Mouse (Mus musculus): ENCODE measurements around the gene Olfr1278. TPM values are rescaled to one million over a fixed set of nuclear protein-coding genes. Genes with fewer than 3 reads are reported as not detected.

The Olfr1278 gene
- not detected in 2 replicates for polyA plus RNA-seq (2012)

DNA sequence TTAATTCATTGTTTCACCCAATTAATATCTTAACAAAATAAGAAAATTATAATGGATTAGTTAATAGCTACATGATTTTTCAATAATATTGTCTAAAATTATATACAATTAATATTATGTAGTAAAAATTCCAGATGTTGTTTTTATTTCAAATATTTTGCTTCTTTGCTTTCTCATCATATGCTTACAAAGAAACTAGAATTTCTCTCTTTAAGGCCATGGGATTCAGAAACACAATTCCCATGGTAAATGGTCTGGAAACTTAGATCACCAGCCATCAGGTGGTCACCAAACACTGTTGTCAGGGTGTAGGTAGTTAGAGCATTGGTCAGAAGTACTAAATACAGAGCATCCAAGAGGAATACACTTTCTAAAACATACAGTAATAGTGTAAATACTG, at the start of gene Olfr1278:
Gene Olfr1278 (plus strand): TSS at position 301 of the 400 bp plus-strand sequence.
- no peak for TF ChIP-seq GATA1 (IDR thresholded peaks at IDR 0.05; ENCODE audit: low read length)

DNA sequence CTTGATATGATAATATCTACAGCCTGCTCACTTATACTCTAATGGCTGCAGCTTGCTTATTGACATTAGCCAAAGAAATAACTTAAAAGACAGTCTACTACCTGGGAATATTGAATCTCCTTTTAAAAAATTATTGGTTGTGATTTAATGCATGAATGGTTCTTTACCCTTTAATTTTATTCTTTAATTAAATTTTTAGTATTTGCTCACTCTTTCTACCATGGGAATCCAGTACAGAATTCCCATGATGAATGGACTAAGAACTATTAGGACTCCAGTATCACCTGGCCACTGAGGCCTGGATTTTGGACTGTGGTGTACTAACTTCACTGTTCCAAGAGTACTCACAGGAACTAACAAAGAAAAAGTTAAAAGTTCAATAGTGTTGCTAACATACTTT, 35.7 kb upstream of the Olfr1278 start, which contains the start of gene Olfr1276:
Gene Olfr1276 (plus strand): TSS at position 301 of the 400 bp plus-strand sequence.
- no peak for TF ChIP-seq GATA1 (IDR thresholded peaks at IDR 0.05; ENCODE audit: low read length)

DNA sequence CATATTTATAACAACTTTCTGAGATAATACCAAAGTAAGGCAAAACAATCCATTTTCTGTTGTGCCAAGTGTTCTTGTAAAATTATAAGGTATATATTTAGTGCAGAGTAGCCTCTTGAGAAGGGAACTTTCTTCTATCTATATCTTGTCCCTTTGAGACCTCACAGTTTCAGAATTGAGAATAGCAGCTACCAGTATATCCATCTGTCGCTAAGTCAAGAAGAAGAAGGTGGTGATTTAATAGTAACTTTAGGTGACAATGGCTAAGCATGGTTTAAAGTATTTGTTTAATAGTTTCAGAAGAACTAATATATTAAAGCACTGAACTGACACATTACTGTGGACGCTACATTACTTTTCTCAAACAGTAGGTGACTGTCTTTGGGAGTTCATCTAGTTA, 15.9 kb upstream of the Olfr1278 start, which contains the start of gene Olfr1277:
Gene Olfr1277 (minus strand): TSS at position 101 of the 400 bp plus-strand sequence.
- no peak for TF ChIP-seq GATA1 (IDR thresholded peaks at IDR 0.05; ENCODE audit: low read length)

DNA sequence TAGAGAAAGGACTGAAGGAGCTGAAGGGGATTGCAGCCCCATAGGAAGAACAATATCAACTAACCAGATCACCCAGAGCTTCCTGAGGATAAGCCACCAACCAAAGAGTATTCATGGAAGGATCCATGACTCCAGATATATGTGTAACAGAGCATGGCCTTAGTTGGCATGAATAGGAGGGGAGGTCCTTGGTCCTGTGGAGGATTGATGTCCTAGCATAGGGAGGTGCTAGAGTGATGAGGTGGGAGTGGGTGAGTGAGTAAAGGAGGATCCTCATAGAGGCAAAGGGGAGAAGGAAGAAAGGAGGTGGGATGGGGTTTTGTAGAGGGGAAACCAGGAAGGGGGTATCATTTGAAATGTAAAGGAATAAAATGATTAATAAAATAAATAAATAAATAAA, 8.6 kb downstream of the Olfr1278 start:
- TF ChIP-seq GATA1 (IDR thresholded peaks at IDR 0.05; ENCODE audit: low read length): no peak

DNA sequence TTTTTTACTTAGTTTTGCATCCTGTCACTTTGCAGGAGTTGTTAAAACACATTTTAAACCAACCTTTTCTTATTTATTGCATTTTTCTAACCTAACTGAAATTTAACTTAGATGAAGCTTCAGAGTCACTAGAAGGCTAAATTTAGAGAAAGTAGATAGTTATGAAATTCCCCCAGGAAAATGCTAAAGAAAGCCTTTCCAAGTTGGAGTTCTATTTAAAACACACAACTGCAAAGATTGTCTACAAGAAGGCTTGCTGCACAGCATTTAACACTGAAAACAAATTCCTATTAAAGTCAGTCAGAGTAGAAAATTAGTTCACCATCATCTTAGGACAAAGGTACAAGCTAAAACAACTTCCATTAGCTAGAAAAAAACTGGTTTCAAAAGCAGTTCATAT, 10.4 kb downstream of the Olfr1278 start, which contains the start of gene Olfr1279:
Gene Olfr1279 (plus strand): TSS at position 262 of the 400 bp plus-strand sequence.
- TF ChIP-seq GATA1 (IDR thresholded peaks at IDR 0.05; ENCODE audit: low read length): no peak

DNA sequence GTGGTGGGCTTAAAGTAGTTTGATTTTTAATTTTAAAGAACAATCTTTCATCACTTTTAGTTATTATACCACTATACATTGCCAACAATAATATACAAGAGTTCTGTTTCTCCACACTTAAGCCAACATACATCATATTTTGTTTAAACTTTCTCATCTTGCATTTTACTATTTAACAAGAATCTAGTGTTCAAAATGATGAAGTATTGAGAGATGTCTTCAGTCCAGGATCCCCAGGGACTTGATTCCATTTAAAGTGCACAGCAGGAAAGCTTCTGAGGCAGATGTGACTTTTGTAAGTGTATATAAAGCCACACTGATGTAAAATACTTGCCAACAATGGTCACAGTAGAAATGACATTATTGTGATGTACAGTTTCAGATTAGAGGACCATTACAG, 23.8 kb downstream of the Olfr1278 start, which contains the start of gene Olfr1280:
Gene Olfr1280 (plus strand): TSS at position 301 of the 400 bp plus-strand sequence.
- TF ChIP-seq GATA1 (IDR thresholded peaks at IDR 0.05; ENCODE audit: low read length): no peak

DNA sequence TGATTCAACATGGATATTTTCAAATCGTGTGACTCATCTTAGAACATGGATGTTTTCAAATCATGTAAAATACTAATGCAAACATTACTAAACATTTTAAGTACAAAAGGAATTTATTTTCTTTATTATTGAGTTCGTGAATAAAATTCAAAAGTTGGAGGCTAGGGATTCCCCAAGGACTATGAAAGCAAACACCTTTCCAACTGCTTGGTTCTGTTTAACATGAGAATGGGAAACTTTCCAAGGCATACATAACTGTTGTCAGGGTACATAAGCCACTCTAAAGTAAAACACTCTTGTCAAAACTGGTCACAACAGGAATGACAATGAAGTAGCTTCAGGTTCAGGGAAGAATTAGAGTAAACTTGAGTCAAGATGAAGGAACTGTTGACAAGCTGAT, 36.3 kb downstream of the Olfr1278 start, which contains the start of gene Olfr1281:
Gene Olfr1281 (plus strand): TSS at position 301 of the 400 bp plus-strand sequence.
- TF ChIP-seq GATA1 (IDR thresholded peaks at IDR 0.05; ENCODE audit: low read length): no peak

DNA sequence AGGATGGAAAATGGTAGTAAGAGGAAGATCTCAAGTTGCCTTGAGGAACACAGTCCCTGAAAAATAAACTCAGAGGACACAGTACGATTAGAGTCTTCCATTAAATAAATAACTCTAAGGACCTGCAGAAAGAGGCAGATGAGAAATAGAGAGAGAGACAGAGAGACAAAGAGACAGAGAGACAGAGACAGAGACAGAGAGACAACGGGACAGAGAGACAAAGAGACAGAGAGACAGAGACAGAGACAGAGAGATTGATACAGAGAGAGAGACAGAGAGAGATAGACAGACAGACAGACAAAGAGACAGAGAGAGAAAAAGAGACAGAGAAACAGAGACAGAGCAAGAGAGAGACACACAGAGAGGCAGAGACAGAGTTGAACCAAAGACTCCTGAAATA, 46.0 kb downstream of the Olfr1278 start, which contains the start of gene Olfr1282:
Gene Olfr1282 (minus strand): TSS at position 101 of the 400 bp plus-strand sequence.
- no peak for TF ChIP-seq GATA1 (IDR thresholded peaks at IDR 0.05; ENCODE audit: low read length)

Other genes starting within 250 kb of the Olfr1278 start
- not detected in 2 replicates for gene Gm13941, start 184.2 kb upstream of the Olfr1278 start, polyA plus RNA-seq (2012)
- gene Gm15130, start 137.2 kb upstream of the Olfr1278 start, polyA plus RNA-seq (2012): not detected in 2 replicates
- not detected in 2 replicates for gene 4930430A15Rik, start 60.5 kb upstream of the Olfr1278 start, polyA plus RNA-seq (2012)
- gene Olfr1275, start 54.9 kb upstream of the Olfr1278 start, polyA plus RNA-seq (2012): not detected in 2 replicates
- gene Olfr1276, start 35.6 kb upstream of the Olfr1278 start, polyA plus RNA-seq (2012): not detected in 2 replicates
- not detected in 2 replicates for gene Olfr1277, start 16.0 kb upstream of the Olfr1278 start, polyA plus RNA-seq (2012)
- gene Olfr1279, start 10.5 kb downstream of the Olfr1278 start, polyA plus RNA-seq (2012): not detected in 2 replicates
- not detected in 2 replicates for gene Olfr1280, start 23.9 kb downstream of the Olfr1278 start, polyA plus RNA-seq (2012)
- gene Olfr1281, start 36.4 kb downstream of the Olfr1278 start, polyA plus RNA-seq (2012): not detected in 2 replicates
- not detected in 2 replicates for gene Olfr1282, start 45.9 kb downstream of the Olfr1278 start, polyA plus RNA-seq (2012)
- not detected in 2 replicates for gene Olfr1283, start 76.7 kb downstream of the Olfr1278 start, polyA plus RNA-seq (2012)
- gene Olfr1284, start 85.4 kb downstream of the Olfr1278 start, polyA plus RNA-seq (2012): not detected in 2 replicates
- not detected in 2 replicates for gene Olfr1286, start 133.0 kb downstream of the Olfr1278 start, polyA plus RNA-seq (2012)
- gene Olfr1287, start 159.0 kb downstream of the Olfr1278 start, polyA plus RNA-seq (2012): not detected in 2 replicates
- gene Olfr1288, start 184.0 kb downstream of the Olfr1278 start, polyA plus RNA-seq (2012): not detected in 2 replicates
- gene Olfr1289, start 190.7 kb downstream of the Olfr1278 start, polyA plus RNA-seq (2012): not detected in 2 replicates
- not detected in 2 replicates for gene Olfr1290, start 203.7 kb downstream of the Olfr1278 start, polyA plus RNA-seq (2012)
- not detected in 2 replicates for gene Olfr1291-ps1, start 207.0 kb downstream of the Olfr1278 start, polyA plus RNA-seq (2012)
- not detected in 2 replicates for gene Olfr1293-ps, start 235.1 kb downstream of the Olfr1278 start, polyA plus RNA-seq (2012)

All from G1E-ER4 (cell line).